20 mouse cellular contexts compared by ENCODE assay signal in the genomic region with DNA sequence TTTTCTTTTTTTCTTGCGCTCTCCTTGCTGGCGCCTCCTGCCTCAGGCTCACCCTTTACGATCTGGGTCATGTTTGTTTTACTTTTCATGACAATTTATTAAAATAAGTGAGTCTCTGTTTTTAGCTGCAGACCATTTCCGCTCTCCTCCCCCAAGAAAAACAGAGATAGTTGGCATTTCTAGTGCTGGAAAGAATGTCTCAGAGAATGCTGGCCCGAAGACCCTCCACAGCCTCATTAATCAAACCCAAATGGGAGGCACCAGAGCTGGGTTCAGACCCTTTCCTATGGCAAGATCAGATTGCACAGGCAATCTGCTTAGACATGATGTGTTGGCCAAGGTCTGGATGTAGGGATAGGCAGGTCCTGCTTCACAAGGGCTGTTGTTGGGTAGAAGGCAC.
DNase-seq lines count a peak whose midpoint lies in the region; ATAC-seq and TF ChIP-seq lines count a peak whose summit lies in the region.
"Had no signal": no experiment of that assay in that cellular context is flagged by ENCODE, and none has a peak within 500 bp of the region (broad histone marks: within the 10 kb centered on the region; RNA-seq: fewer than 3 reads in every experiment).

No protein-coding gene starts in this region.

- no peak overlapping the region for H3K9ac ChIP-seq in hindbrain, embryonic 12.5 days
- no peak overlapping the region for H3K9ac ChIP-seq in lung, embryonic 14.5 days
- H3K9ac ChIP-seq: embryonic facial prominence, embryonic 15.5 days; limb, embryonic 15.5 days; neural tube, embryonic 15.5 days had no signal

- no peaks in the 10 kb centered on the region for H3K9me3 ChIP-seq in hindbrain, embryonic 10.5 days
- no peaks in the 10 kb centered on the region for H3K9me3 ChIP-seq in hindbrain, embryonic 12.5 days (replicated peaks)
- H3K9me3 ChIP-seq in lung, embryonic 14.5 days (ENCODE audit: low read depth, low read length), result no peaks in the 10 kb centered on the region
- H3K9me3 ChIP-seq in limb, embryonic 10.5 days (replicated peaks), result no peaks in the 10 kb centered on the region
- H3K9me3 ChIP-seq: embryonic facial prominence, embryonic 15.5 days; limb, embryonic 15.5 days; neural tube, embryonic 15.5 days had no signal

- peak; percentile 30 for DNase-seq in hindbrain, embryonic 10.5 days (ENCODE audit: low spot score)
- peak; percentile 59 for DNase-seq in lung, embryonic 14.5 days
- no peak for DNase-seq in lung, postnatal 4 days
- DNase-seq in embryo, embryonic 11.5 days (ENCODE audit: low read depth, low spot score), result peak; percentile 32
- peak; percentile 30 for DNase-seq in limb, embryonic 10.5 days (ENCODE audit: low spot score)
- no peak for DNase-seq in ovary, postnatal 14 days (ENCODE audit: low spot score)
- DNase-seq in layer of hippocampus, adult 9-11 months, result no peak
- DNase-seq: adrenal gland, adult 8-10 months; B cell, adult 2 months; cerebellum, postnatal 25 days; gastrocnemius, postnatal 36 days; lung, postnatal 36 days; midbrain, embryonic 14.5 days; right cerebral cortex, postnatal 4 days had no signal

- WGBS in hindbrain, embryonic 10.5 days, result 64% methylated on average over 5 of the region's 5 CpGs
- WGBS in hindbrain, embryonic 12.5 days, result 63% methylated on average over 5 of the region's 5 CpGs
- WGBS in lung, embryonic 14.5 days, result 14% methylated on average over 5 of the region's 5 CpGs
- 59% methylated on average over 5 of the region's 5 CpGs for WGBS in limb, embryonic 10.5 days

- ATAC-seq in hindbrain, embryonic 12.5 days (ENCODE audit: low FRiP score), result no peak
- ATAC-seq in lung, embryonic 14.5 days (ENCODE audit: insufficient read depth), result peak; percentile 53
- ATAC-seq: forebrain, embryonic 14.5 days had no signal

- no peaks in the 10 kb centered on the region for H3K27me3 ChIP-seq in hindbrain, embryonic 10.5 days (ENCODE audit: insufficient read depth, poor library complexity, severe bottlenecking)
- no peaks in the 10 kb centered on the region for H3K27me3 ChIP-seq in hindbrain, embryonic 12.5 days
- H3K27me3 ChIP-seq in lung, embryonic 14.5 days (ENCODE audit: insufficient read depth, low read length), result no peaks in the 10 kb centered on the region
- no peaks in the 10 kb centered on the region for H3K27me3 ChIP-seq in limb, embryonic 10.5 days (ENCODE audit: low read depth, poor library complexity, severe bottlenecking)
- H3K27me3 ChIP-seq: embryonic facial prominence, embryonic 15.5 days; neural tube, embryonic 15.5 days had no signal

- H3K4me2 ChIP-seq in hindbrain, embryonic 12.5 days (replicated peaks), result no peak overlapping the region
- peak overlapping the region; percentile 12; the same call in 1 of the 2 replicates for H3K4me2 ChIP-seq in lung, embryonic 14.5 days
- H3K4me2 ChIP-seq: embryonic facial prominence, embryonic 15.5 days; limb, embryonic 15.5 days; neural tube, embryonic 15.5 days had no signal

- no peaks in the 10 kb centered on the region for H3K36me3 ChIP-seq in hindbrain, embryonic 10.5 days
- H3K36me3 ChIP-seq in hindbrain, embryonic 12.5 days, result no peaks in the 10 kb centered on the region
- no peaks in the 10 kb centered on the region for H3K36me3 ChIP-seq in lung, embryonic 14.5 days (ENCODE audit: insufficient read depth)
- no peaks in the 10 kb centered on the region for H3K36me3 ChIP-seq in limb, embryonic 10.5 days
- H3K36me3 ChIP-seq: embryonic facial prominence, embryonic 15.5 days; limb, embryonic 15.5 days; neural tube, embryonic 15.5 days had no signal

- TF ChIP-seq CTCF in lung, embryonic 14.5 days (IDR thresholded peaks at IDR 0.05; ENCODE audit: low read depth), result no peak

- no peak overlapping the region for H3K27ac ChIP-seq in hindbrain, embryonic 10.5 days
- no peak overlapping the region for H3K27ac ChIP-seq in hindbrain, embryonic 12.5 days
- peak overlapping the region; percentile 44; the same call in 1 of the 2 replicates for H3K27ac ChIP-seq in lung, embryonic 14.5 days (ENCODE audit: low read depth)
- peak overlapping the region; percentile 63 for H3K27ac ChIP-seq in limb, embryonic 10.5 days
- H3K27ac ChIP-seq: embryonic facial prominence, embryonic 15.5 days; limb, embryonic 15.5 days; neural tube, embryonic 15.5 days had no signal

- no peak overlapping the region for H3K4me3 ChIP-seq in hindbrain, embryonic 10.5 days
- H3K4me3 ChIP-seq in hindbrain, embryonic 12.5 days, result no peak overlapping the region
- no peak overlapping the region for H3K4me3 ChIP-seq in lung, embryonic 14.5 days (ENCODE audit: low read depth, low read length)
- H3K4me3 ChIP-seq in limb, embryonic 10.5 days, result no peak overlapping the region
- H3K4me3 ChIP-seq: embryonic facial prominence, embryonic 15.5 days; limb, embryonic 15.5 days; myocyte; neural tube, embryonic 15.5 days had no signal

- H3K4me1 ChIP-seq in hindbrain, embryonic 10.5 days (replicated peaks), result peaks cover 14% of the 10 kb centered on the region; the same call in 1 of the 2 replicates
- H3K4me1 ChIP-seq in hindbrain, embryonic 12.5 days, result 0 out of 2 replicates have a peak, but pooled peaks cover 2% of the 10 kb centered on the region
- peaks cover 13% of the 10 kb centered on the region; the same call in 1 of the 2 replicates for H3K4me1 ChIP-seq in lung, embryonic 14.5 days (ENCODE audit: insufficient read depth)
- peaks cover 65% of the 10 kb centered on the region for H3K4me1 ChIP-seq in limb, embryonic 10.5 days
- H3K4me1 ChIP-seq: neural tube, embryonic 15.5 days had no signal

Comparison
In these comparisons a context has a peak if more than half of its experiments do, and no peak if none do; other contexts are left out.
1. DNase-seq: peak in hindbrain, embryonic 10.5 days (single experiment), lung, embryonic 14.5 days (single experiment), embryo, embryonic 11.5 days (single experiment) and limb, embryonic 10.5 days (single experiment); none in lung, postnatal 4 days (0 of 2), ovary, postnatal 14 days (single experiment) and layer of hippocampus, adult 9-11 months (single experiment).
2. H3K27ac ChIP-seq: peak in lung, embryonic 14.5 days (single experiment) and limb, embryonic 10.5 days (single experiment); none in hindbrain, embryonic 10.5 days (single experiment) and hindbrain, embryonic 12.5 days (single experiment).